Mouse (Mus musculus) cerebellum, adult 2 months (tissue): ENCODE data around the gene Wdr31.

Experiments used
- CTCF ChIP-seq: fragments of 200-500 bp; IDR thresholded peaks from 2 replicates; pipeline ENCODE4 v1.5.1; 2011; ENCODE audit warnings: low read depth, mild to moderate bottlenecking, control low read depth, low read length, moderate library complexity, borderline replicate concordance; ENCODE audit not compliant: insufficient read depth
- POLR2A ChIP-seq: fragments of 200-500 bp; IDR thresholded peaks from 2 replicates; pipeline ENCODE4 v1.6.1; 2011; ENCODE audit warnings: low read length, control low read depth, borderline replicate concordance; ENCODE audit not compliant: insufficient read depth

DNA sequence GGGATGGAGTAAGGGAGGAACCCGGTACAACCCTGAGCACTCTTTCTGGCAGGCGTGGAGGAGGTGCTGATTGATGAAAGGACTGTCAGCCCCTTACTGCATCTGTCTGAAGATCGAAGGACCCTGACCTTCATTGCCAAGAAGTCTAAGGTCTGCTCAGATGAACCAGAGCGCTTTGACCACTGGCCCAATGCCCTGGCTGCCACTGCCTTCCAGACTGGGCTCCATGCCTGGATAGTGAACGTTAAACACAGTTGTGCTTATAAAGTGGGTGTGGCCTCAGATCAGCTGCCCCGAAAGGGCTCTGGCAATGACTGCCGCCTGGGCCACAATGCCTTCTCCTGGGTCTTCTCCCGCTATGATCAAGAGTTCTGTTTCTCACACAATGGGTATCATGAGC lies 25.2 kb upstream of the Wdr31 start:
- no peak for TF ChIP-seq CTCF
- no peak for TF ChIP-seq POLR2A
